Mouse (Mus musculus): Measurements from ENCODE around the gene Nabp2.

DNA sequence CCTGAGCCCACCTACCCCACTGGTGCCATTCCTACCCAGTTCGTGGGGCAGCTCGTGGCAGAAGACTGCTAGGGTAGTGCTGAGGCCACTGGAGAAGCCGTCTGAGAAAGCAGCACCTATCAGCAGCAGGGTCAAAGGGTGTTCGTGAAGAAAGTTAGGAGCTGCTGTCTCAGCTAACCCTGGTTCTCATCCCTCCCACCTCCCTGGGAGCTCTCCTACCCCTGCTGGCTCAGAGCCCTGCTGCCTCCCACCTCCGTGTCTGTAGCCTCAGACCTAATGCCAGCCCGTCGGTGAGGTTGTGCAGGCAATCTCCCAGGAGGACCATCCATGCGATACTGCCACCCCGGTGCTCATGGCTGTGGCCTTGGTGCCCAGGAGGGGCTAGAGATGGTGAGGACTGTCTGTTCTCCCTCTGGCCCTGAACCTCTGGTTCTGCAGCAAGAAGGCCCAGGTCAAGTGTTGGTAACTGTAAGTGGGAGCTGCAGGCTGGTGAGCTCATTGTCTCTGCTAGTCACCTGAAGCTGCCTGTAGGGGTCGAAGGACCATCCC, 14.5 kb downstream of the Nabp2 start:
- TF ChIP-seq CTCF (conservative IDR thresholded peaks at IDR 0.05; ENCODE audit: low read length) (no peak), NANOG (IDR thresholded peaks at IDR 0.05; ENCODE audit: borderline replicate concordance, low read length) (no peak)

Data from E14TG2a.4 (cell line).